Mouse (Mus musculus) WW6 (cell line): ENCODE measurements at regions not wholly inside any gene's neighbourhood (a gene's known extent, or its start where the extent isn't known, plus 50 kb on each side); places are given as distances from the start of the nearest gene placed in this dataset.

Experiments used
- DNase-seq: peaks from one replicate; pipeline ENCODE4 v3.0.0-alpha.2; 2013; ENCODE audit warnings: low read depth, low spot score

DNA sequence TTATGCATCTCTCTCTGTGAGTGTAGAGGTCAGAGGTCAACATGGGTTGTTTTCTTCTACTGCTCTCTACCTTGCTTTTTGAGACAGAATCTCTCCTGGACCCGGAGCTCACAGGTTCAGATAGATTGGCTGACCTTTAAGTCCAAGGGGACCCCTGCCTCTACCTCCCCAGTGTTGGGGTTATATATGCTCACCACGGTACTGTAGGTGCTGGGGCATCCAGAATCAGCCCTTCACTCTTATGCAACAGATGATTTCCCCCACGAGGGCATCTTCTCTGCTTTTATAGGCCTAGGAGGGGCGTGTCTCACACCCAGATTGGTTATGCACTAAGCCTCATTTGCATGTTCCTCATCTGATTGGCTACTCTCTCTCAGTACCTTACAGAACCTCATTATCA lies 282.5 kb upstream of the Zfp64 start:
- DNase-seq, result no peak

DNA sequence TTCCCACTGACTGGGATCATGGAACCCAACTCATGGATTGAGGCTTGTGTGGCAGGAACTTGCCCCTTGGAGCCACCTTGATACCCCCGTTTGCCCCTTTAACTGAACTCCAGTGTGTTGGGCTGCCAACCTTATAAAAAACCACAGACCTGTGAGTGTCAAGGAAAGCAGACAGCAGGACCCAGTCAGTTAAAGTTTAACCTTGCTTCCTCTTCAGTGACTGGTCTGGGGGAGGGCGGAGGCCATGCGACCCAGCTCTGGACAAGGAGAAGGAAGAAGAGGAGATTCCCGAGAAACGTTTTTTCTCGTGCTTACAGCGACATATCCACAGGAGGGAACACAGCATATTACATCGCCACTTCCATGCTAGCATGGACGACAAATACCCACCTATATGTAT lies 281.9 kb upstream of the Zfp64 start:
- DNase-seq, result no peak

DNA sequence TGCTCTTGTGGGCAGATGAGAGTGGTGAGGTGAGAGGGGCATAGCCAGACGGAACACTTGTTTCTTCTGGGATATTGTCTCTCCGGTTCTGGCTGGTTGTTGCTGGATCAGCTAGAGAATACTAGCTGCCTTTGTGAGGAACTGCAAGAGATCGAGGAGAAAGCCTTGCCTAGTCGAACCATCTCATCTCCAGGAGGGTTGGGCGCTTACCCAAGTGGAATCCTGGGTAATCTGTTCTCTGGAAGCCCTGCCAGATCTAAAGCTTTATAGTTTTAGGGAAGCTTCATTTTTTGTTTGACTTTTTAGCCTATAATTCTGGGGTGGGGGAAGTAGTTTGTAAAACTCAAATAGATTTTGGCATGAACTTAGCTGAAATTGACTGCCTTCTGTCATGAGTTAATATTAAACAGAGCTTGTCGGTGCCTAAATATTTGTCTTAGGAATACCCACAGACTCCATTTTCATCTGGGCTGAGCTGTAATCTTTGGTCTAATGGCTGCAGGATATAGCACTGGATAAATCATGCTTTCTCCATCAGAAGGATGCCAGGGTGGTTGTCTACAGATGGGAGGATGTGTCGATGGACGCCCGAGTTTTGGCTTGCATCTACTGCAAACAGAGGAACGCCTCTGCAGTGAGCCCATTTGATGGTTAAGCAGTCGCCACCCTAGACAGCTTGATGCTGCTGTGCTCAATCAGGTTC lies 279.1 kb upstream of the Zfp64 start:
- DNase-seq, result no peak

DNA sequence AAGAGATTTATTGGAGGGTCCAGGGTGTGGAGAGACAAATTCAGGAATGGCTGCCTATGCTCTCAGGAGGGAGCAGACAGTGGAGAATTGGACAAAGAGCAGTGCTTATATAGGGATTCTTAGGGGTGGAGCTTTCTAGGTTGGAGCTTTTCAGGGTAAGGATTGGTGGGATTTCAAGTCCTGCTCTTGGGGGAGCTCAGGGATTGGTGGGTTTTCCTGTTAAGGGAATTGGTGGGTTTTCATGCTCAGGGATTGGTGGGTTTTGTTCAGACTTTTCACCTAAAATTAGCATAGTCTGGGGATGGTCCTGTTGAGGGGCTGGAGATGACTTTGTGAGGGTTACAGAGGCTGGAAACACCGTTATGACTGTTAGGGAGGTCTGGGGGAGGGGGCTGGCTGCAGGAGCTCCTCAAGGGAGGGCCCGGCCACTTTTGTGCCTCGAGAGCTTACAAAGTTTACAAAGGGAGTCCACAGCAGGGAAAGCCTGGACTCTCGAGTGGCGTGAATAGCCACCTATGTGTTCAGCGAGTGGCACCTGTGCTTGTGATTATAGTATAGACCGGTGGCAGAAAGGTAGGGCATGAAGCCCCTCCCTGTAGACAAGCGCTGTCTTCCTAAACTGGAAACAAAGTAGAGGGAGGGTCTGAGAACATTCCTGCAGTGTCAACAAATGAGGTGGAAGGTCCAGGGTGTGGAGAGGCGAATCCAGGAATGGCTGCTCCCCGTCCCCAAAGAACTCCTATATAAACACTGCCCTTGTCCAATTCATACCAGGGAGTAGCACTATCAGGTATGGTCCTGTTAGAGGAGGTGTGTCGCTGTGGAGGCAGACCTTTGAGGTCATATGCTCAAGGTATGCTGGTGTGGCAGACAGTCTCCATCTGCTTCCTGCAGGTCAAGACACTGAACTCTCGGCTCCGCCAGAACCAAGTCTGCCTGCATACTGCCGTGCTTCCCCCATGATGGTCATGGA lies 278.1 kb upstream of the Zfp64 start:
- no peak for DNase-seq

DNA sequence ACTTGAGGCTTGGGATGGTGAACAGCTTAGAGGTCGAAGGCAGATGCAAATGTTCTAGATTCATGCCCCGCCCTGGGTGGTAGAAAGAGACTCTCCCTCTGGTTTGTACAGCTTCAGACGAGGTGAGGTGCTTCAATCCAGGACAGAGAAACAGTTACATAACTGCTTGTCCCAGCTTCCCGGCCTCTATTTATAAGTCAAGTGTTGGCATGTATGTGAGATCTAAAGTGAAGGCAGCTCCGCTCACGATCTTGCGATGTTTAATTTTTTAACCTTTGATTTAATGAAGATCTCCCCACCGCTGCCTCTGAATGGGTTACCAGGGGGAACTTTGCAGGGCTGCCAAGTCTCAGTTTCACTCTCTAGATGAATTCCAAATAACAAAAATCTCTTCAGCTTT lies 266.9 kb upstream of the Zfp64 start:
- no peak for DNase-seq

DNA sequence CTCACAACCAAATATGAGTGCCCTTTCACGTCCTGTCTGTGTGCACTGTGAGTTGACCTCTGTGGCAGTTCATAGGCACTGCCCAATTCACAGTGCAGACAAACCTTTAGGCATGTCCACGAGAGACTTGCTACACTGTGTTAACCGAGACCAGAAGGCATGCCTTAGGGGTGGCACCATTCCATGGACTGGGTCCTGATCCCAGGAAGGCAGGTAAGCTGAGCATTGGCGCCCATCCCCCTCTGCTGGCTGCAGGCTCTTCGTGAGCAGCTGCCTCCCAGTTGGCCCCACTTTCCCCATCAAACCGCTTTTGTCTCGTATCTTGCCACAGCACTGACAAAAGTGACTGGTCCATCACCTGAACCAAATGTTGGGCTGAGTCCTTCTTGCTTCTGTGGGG lies 265.8 kb upstream of the Zfp64 start:
- DNase-seq, result no peak

DNA sequence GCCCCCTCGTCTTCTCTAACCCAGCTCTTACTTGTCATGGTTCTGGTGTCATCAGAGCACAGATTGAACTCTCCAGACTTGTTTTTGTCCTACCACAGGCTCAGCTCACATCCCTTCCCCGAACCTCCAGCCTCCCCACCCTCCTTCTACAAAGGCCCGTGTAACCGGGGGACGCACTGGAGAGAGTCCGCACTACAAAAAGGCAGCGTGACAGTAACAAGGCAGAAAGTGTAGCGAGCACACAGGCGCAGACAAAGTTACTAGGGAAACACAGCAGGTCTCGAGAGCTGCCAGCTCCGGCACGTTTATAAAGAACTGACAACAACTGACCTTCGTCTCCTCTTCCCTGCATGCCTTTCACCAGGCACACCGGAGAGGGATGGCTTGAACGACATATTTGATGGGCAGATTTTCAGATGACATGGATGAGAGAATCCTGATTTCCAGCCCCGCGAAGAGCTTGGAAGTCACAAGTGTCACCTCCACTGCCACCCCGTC lies 260.2 kb upstream of the Zfp64 start:
- no peak for DNase-seq

DNA sequence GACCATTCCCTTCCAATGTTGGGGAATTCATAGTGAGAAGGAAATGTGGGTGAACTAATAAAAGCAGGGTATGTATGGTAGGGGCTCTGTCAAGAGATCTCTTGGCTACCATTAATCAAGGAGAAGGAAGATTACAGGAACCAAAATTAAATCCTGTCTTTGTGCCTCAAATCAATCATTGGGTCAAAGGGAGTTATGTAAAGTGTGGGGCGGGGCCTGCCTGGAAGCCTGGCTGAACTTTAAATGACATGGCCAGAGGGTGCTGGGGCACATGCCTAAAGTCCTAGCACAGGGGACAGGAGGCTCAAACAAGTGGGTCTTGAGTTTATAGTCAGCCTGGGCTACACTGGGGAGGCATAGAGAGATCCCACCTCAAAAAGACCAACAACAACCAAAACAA lies 259.0 kb upstream of the Zfp64 start:
- DNase-seq, result no peak

DNA sequence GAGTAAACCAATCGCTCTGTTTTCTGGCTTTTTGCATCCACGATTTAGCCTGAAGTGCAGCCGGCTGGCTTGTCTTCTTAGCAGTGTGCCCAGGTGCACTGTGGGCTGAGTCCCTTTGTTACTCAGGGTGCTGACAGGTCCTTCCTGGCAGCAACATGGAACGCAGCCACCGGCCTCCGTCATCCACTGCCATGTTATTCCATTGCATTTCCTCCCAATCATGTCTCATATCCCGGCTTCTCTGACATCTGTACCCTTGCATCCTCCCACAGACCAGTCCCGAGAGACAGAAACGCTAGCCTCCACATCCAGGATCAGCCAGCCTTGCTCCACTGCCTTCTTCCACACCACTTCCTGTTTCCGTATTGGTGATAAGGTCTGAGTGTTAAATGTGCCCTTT lies 257.9 kb upstream of the Zfp64 start:
- DNase-seq, result no peak

DNA sequence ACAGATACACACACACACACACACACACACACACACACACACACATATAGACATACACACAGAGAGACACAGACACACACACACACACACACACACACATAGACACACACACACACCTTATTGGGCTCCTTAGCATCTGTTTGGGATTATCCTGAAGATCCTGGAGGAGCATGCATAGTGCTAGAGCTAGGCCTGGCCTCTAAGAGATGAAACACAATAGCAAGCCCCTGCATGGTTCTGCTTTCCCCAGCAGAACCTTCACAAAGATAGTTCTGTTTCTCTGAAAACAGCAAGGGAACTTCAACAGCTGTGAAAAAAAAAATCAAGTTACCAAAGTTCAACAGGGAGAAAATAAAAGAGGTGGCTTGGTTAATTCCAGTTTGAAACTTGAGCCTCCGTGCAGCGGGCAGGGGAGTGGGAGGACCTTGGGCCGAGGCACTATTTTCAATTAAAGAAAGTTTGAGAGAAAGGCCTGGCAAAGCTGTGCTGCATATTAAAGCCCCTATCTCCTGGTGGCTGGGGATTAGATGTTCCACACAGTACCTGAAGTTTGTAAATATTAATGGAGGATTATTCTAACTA lies 257.4 kb upstream of the Zfp64 start:
- DNase-seq, result no peak

DNA sequence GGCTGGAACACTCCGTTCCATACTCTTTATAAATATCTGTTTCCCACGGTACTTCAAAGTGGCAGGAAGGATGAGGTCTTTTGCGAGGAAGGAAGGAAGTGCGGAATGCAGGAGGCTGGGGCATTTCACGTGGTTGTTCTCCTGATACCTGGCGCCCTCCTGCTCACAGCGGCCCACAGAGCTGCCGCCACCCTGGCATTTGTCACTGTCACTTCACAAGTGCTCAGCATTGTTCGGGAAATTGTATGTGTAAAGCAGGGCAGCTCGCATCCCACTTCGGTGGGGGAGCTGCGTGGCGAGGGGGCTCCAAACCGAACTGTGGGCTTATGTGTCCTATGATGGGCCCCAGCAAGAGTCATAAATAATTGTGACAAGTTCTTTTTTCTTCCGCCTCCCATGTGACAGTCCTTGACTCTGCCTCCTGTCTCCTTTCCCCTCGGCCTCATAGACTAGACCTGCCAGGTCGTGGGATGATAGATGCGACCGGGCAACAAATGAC lies 248.9 kb upstream of the Zfp64 start:
- DNase-seq, result no peak

DNA sequence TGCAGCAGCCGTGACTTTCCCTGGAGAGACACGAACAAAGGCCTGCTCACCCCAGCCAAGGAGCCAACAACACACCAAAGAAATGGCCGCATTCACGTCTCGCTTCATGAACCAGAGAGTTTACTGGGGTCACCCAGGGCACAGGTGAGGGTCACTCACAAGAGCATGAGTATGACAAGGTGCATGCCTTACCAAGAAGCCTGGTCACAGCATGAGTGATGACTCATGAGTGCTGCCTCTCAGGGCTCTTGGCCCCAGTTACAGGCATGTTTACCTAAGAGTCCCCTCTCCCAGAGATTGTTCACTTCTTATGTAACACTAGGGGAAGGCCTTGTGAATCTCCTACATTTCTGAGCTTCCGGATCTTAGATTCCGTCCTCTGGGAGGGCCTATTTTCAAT lies 236.6 kb upstream of the Zfp64 start:
- DNase-seq, result no peak

DNA sequence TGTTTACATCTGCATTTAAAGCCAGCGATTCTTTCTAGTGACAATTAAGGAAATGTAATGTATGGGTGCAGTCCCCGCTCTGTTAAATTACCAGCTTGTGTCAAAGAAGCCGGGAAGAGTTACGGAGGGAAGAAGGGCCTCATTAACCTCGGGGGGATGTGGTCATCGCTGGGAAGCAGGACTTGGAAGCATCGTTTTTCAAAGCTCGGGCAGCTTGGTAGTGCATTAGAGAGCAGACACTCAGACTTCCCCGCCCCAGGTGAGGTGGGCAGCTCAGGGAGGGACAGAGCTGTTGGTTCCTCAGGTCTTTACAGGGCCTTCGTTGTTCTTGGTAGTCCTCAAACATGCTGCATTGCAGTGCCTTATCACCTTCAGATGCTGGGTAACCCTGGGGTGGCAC lies 236.1 kb upstream of the Zfp64 start:
- no peak for DNase-seq

DNA sequence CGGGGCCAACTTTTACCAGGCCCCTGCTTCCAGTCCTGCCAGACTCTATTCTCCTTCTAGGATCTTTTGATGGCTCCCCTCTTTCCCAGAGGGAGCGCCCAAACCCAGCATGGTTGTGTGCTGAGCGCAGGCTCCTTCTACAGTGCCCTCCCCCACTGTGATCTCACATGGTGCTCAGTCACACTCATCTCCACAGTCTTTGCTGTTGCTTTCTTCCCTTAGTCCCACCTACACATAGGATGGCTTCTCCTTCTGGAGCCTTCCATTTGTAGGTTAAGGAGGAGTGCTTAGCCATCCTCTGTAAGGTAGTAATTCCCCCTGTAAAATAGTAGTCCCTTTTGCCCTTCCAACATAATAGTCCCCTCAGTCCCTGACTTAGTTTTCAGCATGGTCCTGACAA lies 222.2 kb upstream of the Zfp64 start:
- no peak for DNase-seq

DNA sequence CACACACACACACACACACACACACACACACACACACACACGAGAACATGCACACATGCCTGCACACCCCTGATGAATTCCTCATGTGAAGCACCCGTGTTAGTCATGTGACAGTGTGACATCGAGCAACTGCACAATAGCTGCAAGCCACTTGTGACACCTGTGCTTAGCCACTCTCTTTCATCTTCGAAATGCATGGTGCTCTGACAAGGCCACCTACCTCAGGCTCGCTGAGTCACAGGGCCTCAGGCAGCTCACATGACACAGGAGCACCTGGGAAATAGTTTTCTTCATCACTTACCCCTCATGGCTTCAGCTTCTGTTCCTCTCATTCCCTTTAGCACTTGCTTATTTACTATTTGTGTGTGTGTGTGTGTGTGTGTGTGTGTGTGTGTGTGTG lies 213.4 kb upstream of the Zfp64 start:
- DNase-seq, result no peak

DNA sequence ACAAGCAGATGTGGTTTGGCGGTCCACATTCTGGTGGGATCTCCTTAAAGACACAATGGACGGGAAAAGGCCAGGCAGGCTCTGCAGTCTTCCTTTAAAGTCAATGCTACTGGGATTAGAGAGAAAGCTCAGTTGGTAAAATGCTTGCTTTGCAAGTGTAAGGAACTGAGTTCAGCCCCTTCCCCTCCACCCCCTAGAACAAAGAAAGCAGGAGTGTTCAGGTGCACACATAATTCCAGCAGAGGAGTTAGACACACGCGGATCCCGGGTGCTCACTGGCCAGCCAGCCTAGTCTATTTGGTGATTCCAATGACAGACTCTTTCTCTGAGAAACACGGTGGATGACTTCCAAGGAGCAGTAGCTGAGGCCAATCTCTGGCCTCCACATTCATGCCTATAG lies 213.0 kb upstream of the Zfp64 start:
- DNase-seq, result no peak

DNA sequence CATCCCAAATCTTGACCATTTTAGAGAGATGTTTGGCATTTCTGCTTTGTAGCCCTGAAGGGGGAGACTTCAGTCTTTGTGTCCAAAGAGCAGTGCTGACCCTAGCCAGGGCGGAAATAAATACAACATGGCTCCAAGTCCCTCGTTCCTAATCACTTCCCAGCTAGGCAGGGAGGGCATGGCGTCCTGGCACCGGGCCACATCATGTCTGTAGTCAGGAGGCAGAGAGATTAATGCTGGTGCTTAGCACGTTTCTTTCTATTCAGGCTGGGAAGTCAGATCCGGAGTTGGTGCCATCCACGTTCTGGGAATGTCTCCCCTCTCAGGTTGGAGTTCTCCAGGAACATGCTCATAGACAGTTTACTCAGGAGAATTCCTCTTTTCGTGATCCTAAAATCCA lies 206.3 kb upstream of the Zfp64 start:
- DNase-seq, result no peak

DNA sequence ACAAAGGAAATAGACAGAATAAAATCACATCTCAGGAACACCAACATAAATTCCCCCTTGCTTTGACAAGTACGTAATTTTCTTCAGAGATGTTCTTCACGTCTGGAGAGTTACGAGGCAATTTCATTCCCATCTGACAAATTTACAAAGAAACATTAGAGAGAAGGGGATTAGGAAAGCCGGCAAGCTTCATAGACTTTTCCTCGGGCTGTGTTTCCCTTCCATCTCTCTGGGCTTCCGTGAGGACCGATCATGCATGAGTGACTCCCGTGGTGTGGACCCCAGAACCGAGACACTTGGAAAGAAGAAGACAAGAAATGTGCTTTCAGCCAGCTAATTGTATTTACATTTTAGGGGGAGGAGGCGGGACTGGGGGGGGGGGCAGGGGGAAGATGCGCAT lies 203.4 kb upstream of the Zfp64 start:
- no peak for DNase-seq

DNA sequence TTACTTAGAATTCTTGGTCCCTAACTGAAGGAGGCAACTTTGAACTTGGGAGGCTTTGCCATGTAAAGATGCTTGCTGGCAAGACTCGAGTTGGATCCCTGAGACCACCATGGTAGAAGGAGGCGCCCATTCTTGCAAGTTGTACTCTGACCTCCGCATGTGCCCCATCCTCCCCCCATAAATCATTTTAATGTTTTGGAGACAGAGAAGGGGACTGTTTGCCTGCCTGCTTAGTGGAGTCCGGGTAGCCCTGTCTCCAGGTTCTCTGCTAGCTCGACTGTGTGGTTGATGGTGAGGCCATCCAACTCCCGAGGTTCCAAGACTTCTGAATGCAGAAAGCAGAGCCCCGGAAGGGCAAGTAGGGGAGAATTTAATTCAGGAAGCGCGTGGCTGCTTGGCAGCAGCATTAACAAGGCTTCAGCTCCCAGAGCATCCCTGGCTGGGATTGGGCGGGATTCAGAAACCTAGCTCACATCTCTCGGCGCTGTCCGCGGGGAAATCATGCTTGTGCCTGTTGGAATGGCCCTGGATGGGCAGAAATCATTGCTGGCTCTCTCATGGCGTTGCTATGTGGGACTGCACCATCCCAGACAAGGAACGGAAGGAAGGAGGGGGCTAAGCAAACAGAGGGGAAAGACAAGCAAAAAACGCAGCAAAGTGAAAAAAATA lies 202.8 kb upstream of the Zfp64 start:
- DNase-seq, result no peak

DNA sequence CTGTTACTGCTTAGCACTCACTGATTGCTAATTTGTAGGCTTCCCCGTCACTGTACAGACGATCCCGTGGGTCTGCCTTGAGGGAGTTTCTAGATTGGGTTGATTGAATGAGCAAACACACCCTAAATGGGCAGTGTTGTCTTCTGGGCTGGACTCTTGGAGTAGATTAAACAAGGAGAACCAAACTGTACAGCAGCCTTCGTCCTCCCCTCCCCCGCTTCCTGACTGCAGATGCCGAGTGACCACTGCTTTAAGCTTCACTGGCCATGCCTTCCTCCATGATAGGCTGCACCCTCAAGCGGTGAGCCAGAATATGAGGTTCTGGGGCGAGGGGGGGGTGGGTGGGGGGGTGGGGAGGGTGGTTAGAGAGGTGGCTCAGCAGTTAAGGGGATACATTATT lies 201.5 kb upstream of the Zfp64 start:
- DNase-seq, result no peak

DNA sequence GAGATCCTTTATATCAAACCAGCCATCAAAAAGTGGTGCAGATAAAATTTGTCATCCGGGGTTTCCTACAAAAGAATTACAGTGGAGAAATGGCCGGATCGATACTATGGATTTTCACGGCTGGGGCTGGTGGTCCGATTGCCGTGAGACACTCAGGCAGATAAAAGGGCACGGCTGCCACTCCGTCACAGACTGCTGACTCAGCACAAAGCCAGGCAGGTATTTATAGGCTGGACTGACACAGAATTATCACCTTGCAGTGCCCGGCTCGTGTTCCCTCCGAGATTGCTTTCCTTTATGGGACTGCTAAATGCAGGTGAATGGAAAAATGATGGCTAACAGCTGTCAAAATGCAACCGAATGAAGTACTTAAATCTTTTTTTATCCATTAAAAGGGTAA lies 199.5 kb upstream of the Zfp64 start:
- DNase-seq, result no peak

DNA sequence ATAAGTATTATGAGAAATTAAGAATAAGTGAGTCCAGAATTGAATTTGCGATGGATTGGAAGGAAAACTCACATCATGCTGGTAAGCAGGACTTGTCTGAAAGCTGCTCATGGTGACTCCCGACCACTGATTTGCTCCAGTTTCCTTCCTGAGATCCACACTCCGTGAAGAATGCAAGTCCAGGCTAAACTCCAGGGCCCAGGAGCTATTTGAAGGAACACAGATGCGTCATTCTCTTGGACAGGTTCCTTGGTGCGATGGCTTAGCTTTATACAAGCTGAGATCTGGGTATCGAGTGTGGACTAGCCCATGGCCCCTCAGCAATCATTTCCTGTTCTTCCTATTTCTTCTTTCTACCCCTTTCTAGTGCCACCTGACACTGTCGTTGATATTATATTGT lies 192.3 kb upstream of the Zfp64 start:
- DNase-seq, result no peak
